Mouse (Mus musculus) C2C12 (cell line): ENCODE measurements at regions not wholly inside any gene's neighbourhood (a gene's known extent, or its start where the extent isn't known, plus 50 kb on each side); places are given as distances from the start of the nearest gene placed in this dataset.

ENCODE experiments used
- CEBPB ChIP-seq: IDR thresholded peaks from one replicate; pipeline ENCODE4 v1.6.1; 2011; ENCODE audit warnings: low read depth, mild to moderate bottlenecking, control low read depth, moderate library complexity
- CTCF ChIP-seq: IDR thresholded peaks from one replicate; pipeline ENCODE4 v1.5.1; 2011; ENCODE audit not compliant: control insufficient read depth, insufficient read depth, insufficient read length
- FOSL1 ChIP-seq: IDR thresholded peaks from one replicate; pipeline ENCODE4 v1.8.0; 2011; ENCODE audit warnings: mild to moderate bottlenecking, low read length; ENCODE audit not compliant: poor library complexity, insufficient read depth, severe bottlenecking
- MAX ChIP-seq: IDR thresholded peaks from one replicate; pipeline ENCODE4 v1.6.1; 2011; ENCODE audit warnings: mild to moderate bottlenecking, control low read depth
- MYOD1 ChIP-seq: IDR thresholded peaks from one replicate; pipeline ENCODE4 v1.6.1; 2011; ENCODE audit warnings: low read depth; ENCODE audit not compliant: control insufficient read depth, insufficient read length
- MYOG ChIP-seq: IDR thresholded peaks from one replicate; pipeline ENCODE4 v1.6.1; 2011; ENCODE audit not compliant: control insufficient read depth, insufficient read length; ENCODE audit errors: extremely low read depth
- USF1 ChIP-seq: IDR thresholded peaks from one replicate; pipeline ENCODE4 v1.6.1; 2011; ENCODE audit warnings: low read depth, mild to moderate bottlenecking, control low read depth, moderate library complexity

DNA sequence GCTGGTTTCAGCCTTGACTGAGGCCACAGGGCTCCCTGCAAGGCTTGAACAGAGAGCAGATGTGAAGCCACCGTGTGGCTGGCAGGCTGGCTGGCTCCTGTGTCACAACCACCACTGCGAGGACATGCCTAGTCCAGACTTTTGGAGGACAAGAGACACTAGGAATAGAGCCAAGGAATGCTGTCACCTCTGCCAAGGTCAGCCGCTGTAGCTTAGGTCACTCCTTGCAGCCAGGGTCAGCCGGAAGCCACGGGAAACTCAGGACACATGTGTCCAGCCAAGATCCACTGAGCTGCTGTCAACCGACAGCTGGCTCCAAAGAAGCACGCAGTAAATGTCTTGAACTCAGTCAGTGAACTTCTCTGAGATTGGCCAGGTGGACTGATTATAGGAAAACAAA, 310.1 kb downstream of the Matn1 start:
- TF ChIP-seq CTCF, result no peak
- no peak for TF ChIP-seq MYOD1
- no peak for TF ChIP-seq MAX
- TF ChIP-seq USF1, result no peak
- no peak for TF ChIP-seq CEBPB
- no peak for TF ChIP-seq MYOG
- TF ChIP-seq FOSL1, result no peak
